Mouse (Mus musculus) left cerebral cortex, postnatal 10 days (tissue): ENCODE measurements around the gene Rpl3l. TPM values are rescaled to one million over a fixed set of nuclear protein-coding genes. Genes with fewer than 3 reads are reported as not detected.
A peak's percentile ranks its signal among the peaks of the same experiment; 100 is the strongest.

ENCODE experiments used
- DNase-seq, 2 experiments: peaks; one replicate each; pipeline ENCODE4 v3.0.0; 2021 to 2022; ENCODE audit warnings: low spot score in 2 of 2, mixed read lengths in 1 of 2; ENCODE audit errors: extremely low spot score in 1 of 2
- intact Hi-C: fragments of 180-260 bp; cut with DNase I; formaldehyde crosslinking; loops from one replicate; pipeline ENCODE4 v1.15.1; 2025
- total RNA-seq, 2 experiments: library from RNA; stranded (reverse); gene quantifications; 2 replicates each; pipeline ENCODE4 v1.2.3; 2021

The Rpl3l gene
- total RNA-seq = under 1 TPM; 0.43 to 0.49 TPM

GRCm38 (mm10) chr17:24727618-24728017 lies at the start of gene Rpl3l:
Rpl3l (plus strand) TSS chr17:24727820.
- DNase-seq = no peak
- intact Hi-C loops = no loop called here

- intact Hi-C loops = no loop called here
- no peak for DNase-seq
Observed at GRCm38 (mm10) chr17:24686514-24686913, 41.1 kb upstream of the Rpl3l start.

- intact Hi-C loops = no loop called here
- peak in 1 of 2 experiments; percentile 71 for DNase-seq
Observed at GRCm38 (mm10) chr17:24687146-24687595, 40.4 kb upstream of the Rpl3l start.

- DNase-seq = no peak
- intact Hi-C loops = no loop called here
Observed at GRCm38 (mm10) chr17:24687599-24687998, 40.0 kb upstream of the Rpl3l start.

GRCm38 (mm10) chr17:24689251-24690081 lies 38.2 kb upstream of the Rpl3l start, which contains the start of gene Syngr3:
Syngr3 (minus strand) TSS chr17:24689955.
- DNase-seq = peak in 1 of 2 experiments; percentile 65
- intact Hi-C loops = no loop called here

GRCm38 (mm10) chr17:24692385-24692784 lies 35.2 kb upstream of the Rpl3l start:
- intact Hi-C loops = no loop called here
- DNase-seq = no peak

- DNase-seq = no peak
- intact Hi-C loops = no loop called here
Observed at GRCm38 (mm10) chr17:24695326-24696010, 32.2 kb upstream of the Rpl3l start.

- peak; percentile 65 to 93 for DNase-seq
- intact Hi-C loops = no loop called here
Observed at GRCm38 (mm10) chr17:24696011-24696697, 31.5 kb upstream of the Rpl3l start, which contains the start of the genes Gfer and Noxo1. Gfer (minus strand) TSS chr17:24696156. Noxo1 (plus strand) TSS chr17:24696234.

GRCm38 (mm10) chr17:24697985-24698384 lies 29.6 kb upstream of the Rpl3l start:
- DNase-seq = peak in 1 of 2 experiments; percentile 68
- intact Hi-C loops = no loop called here

- DNase-seq = no peak
- intact Hi-C loops = no loop called here
Observed at GRCm38 (mm10) chr17:24698715-24699114, 28.9 kb upstream of the Rpl3l start.

GRCm38 (mm10) chr17:24699473-24699872 lies 28.1 kb upstream of the Rpl3l start:
- intact Hi-C loops = no loop called here
- DNase-seq = no peak

GRCm38 (mm10) chr17:24701251-24701650 lies 26.4 kb upstream of the Rpl3l start:
- intact Hi-C loops = no loop called here
- no peak for DNase-seq

GRCm38 (mm10) chr17:24705821-24706220 lies 21.8 kb upstream of the Rpl3l start:
- intact Hi-C loops = no loop called here
- no peak for DNase-seq

- intact Hi-C loops = no loop called here
Observed at GRCm38 (mm10) chr17:24706982-24707800, 20.4 kb upstream of the Rpl3l start, which contains the start of gene Tbl3. Tbl3 (minus strand) TSS chr17:24707660.

GRCm38 (mm10) chr17:24707801-24708425 lies 19.7 kb upstream of the Rpl3l start:
- intact Hi-C loops = no loop called here
- DNase-seq = no peak

More at GRCm38 (mm10) chr17:24706982-24707800, 20.4 kb upstream of the Rpl3l start, which contains the start of gene Tbl3:
- DNase-seq = peak; percentile 94 to 96

GRCm38 (mm10) chr17:24708646-24709045 lies 19.0 kb upstream of the Rpl3l start:
- intact Hi-C loops = no loop called here
- no peak for DNase-seq

- intact Hi-C loops = no loop called here
- DNase-seq = no peak
Observed at GRCm38 (mm10) chr17:24715556-24715955, 12.1 kb upstream of the Rpl3l start.

GRCm38 (mm10) chr17:24716166-24716682 lies 11.4 kb upstream of the Rpl3l start:
- no peak for DNase-seq
- intact Hi-C loops = no loop called here
